Mouse (Mus musculus) NIH3T3 (cell line): Measurements from ENCODE around the gene Lsm12.
"Not testable (repeated sequence)": the region's sequence is repeated elsewhere in the genome, so short reads cannot be mapped to it uniquely, and the experiment has no call there.

Source experiments
- DNase-seq: peaks from one replicate; pipeline ENCODE4 v3.0.0-alpha.2; 2012; ENCODE audit warnings: low read depth

Lsm12 gene

DNA sequence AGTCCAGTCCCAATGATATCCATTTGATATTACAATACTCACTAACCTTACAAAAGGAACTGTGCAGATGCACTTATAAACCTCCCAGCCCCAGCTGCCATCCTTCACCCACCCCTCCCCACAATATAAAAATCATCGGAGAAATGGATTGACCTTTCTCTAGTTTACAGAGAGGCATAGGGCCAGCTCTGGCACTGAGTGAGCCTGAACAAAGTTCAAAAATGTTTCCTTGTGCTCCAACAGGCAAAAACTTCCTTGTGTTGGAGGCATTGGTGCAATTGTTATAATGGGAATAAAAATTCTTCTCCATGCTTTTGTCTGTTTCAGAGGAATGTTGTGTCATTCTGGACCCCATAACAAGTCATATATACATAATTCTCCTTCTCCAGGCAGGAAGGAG is 1.1 kb upstream of the Lsm12 start:
- DNase-seq, result no peak

- no peak for DNase-seq
Observed at GRCm38 (mm10) chr11:102185677-102186076, 581 bp upstream of the Lsm12 start.

GRCm38 (mm10) chr11:102184253-102184645 is 847 bp downstream of the Lsm12 start:
- DNase-seq, result no peak

- no peak for DNase-seq
Observed at GRCm38 (mm10) chr11:102179836-102180235, 5.3 kb downstream of the Lsm12 start.

- no peak for DNase-seq
Observed at GRCm38 (mm10) chr11:102168689-102169088, 16.4 kb downstream of the Lsm12 start.

DNA sequence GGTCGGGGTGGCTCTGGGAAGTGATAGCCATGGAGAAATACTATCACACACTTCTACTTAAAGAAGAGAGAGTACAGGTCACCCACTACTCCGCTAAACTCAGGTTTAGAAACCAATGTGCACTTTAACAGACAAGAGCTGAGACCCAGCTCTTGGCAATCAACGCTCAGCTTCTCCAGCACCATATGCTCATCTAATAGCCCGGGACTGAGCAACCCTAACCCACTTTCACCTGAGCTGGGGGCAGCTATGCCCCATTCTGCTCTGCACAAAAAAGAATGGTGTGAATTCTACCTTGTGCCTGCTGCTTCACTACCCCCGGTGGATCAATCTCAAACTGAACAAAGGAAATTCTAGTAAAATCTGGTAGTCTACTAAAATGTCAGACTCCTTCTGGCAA is 17.6 kb downstream of the Lsm12 start:
- no peak for DNase-seq

DNA sequence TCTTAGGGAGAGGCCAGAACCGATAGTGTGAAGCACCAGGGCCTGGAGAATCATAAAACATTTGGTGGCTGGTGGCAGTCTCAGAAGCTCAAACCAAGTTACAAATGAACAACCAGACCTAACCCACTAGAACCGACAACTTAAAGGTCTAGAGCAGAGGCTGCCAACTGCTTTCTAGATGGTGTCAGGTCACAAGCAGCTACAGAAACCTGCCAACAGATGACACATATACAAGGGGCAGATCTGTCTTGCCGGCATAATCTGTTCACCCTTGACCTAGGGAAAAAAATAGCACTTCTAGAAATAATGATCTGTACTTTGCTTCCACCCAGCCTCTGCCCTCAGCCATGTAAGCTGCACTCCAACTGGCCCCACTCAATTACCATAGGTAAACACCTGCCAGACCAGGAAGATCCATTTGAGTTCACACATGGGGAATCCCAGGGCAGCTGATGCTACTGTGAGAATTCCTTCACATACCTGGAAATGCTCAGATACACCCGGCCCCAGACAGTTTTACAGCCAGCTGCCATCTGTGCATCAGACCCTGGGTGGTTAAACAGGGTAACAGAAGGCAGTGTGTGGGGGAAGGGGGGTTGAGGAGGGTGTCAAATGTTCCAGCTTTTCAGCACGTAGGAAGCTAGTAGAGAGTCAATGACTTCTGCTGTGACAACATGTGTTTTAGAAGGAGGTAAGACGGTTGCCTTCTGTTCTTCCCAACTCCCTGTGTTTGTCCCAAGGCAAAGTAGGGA is 18.9 kb downstream of the Lsm12 start:
- no peak for DNase-seq

- no peak for DNase-seq
Observed at GRCm38 (mm10) chr11:102159781-102160180, 25.3 kb downstream of the Lsm12 start.

- not testable (repeated sequence) for DNase-seq
Observed at GRCm38 (mm10) chr11:102158024-102158423, 27.1 kb downstream of the Lsm12 start.

DNA sequence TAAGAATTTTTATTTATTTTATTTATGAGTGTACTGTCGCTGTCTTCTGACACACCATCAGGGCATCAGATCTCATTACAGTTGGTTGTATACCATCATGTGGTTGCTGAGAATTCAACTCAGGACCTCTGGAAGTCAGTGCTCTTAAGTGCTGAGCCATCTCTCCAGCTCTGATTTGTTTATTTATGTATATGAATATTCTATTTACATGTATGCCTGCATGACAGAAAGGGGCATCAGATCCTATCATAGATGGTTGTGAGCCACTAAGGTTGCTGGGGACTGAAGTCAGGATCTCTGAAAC is 28.4 kb downstream of the Lsm12 start:
- no peak for DNase-seq

- DNase-seq, result peak; percentile 96
Observed at GRCm38 (mm10) chr11:102156039-102156785, 28.9 kb downstream of the Lsm12 start, which contains the start of gene Tmem101. TSS of gene Tmem101 (minus strand) at chr11:102156404.

DNA sequence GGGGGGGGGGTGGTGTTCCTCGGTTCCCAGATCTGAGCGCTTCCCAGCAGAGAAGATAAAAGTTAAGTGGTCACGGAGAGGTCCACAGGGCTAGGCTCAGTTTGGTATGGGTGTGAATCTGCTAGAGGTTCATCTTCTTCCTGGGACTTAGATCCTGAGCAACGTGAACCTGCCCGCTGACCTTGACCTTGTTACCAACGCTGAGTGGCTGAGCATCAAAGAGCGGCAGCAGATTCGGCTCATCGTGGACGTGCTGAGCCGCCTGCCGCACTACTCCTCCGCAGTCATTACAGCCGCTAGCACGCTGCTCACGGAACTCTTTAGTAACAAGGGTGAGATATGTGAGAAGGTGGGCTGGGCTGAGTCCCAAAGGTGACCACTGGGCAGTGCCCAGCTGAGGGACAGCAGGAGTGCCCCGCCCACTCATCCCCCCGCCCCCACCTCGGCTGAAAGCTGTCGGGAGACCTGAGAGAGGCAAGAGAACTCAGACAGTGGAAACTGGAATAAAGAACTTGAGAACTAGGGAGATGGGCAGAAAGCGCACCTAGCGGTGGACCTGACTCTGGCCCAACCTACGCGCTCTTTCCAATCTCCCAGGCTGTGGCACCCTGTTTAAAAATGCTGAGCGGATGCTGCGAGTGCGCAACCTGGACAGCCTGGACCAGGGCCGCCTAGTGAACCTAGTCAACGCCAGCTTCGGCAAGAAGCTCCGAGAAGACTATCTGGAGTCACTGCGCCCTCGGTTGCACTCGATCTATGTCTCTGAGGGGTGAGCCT is 37.7 kb downstream of the Lsm12 start:
- no peak for DNase-seq

DNA sequence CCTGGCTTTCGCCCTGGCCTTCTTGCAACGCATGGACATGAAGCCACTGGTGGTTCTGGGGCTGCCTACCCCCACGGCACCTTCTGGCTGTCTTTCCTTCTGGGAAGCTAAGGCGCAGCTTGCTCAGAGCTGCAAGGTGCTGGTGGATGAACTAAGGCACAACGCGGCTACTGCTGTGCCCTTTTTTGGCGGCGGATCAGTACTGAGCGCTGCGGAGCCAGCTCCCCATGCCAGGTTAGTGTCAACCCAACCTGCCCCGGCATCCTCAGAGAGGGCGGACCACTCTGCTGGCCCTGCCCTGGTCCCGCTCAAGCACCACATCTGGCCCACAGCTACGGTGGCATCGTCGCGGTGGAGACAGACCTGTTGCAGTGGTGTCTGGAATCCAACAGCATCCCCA is 38.6 kb downstream of the Lsm12 start:
- no peak for DNase-seq

DNA sequence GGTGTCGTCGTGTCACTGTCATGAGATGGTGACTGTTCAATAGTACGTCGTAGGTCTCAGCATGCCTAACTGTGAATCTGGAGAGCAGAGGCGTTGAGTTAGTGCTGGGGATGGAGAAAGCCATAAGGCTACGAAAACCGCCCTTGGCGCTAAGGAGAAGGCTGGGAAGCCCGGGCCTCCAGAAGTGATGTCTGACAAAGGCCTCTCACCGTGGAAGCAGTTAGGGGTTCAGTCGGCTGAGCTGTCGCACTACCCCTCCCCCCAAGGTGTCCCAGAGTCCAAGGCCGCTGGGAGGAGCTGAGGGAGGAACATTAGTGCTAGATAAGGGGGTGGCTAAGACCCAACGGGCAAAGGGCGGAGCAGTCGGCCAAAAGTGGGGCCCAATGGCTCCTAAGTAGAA is 39.1 kb downstream of the Lsm12 start:
- DNase-seq, result no peak

DNA sequence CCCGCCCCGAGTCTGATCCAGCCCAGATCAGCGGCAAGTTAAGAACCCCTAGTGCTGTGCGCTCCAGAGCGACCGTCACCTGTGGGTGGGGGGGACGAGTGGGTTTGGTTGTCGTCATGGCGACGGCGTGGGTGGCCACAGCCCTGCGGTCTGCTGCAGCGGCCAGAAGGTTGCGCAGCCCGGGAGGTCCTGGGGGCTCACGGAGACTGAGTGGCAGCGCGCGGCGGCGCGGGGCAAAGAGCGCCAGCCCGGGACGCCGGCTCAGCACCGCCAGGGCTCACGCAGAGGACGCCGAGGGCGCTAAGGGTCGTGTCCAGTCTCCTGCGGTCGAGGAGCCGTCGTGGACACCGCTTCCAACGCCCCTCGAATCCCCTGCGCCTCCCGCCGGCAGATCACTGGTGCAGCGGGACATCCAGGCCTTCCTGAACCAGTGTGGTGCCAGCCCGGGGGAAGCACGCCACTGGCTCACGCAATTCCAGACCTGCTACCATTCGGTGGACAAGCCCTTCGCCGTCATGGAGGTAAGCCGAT is 39.6 kb downstream of the Lsm12 start, which contains the start of gene Nags:
Nags (plus strand) TSS at position 43 of the 531 bp plus-strand sequence.
- no peak for DNase-seq

GRCm38 (mm10) chr11:102144957-102145470 is 40.1 kb downstream of the Lsm12 start:
- DNase-seq, result no peak

GRCm38 (mm10) chr11:102142355-102142754 is 42.7 kb downstream of the Lsm12 start:
- no peak for DNase-seq

DNA sequence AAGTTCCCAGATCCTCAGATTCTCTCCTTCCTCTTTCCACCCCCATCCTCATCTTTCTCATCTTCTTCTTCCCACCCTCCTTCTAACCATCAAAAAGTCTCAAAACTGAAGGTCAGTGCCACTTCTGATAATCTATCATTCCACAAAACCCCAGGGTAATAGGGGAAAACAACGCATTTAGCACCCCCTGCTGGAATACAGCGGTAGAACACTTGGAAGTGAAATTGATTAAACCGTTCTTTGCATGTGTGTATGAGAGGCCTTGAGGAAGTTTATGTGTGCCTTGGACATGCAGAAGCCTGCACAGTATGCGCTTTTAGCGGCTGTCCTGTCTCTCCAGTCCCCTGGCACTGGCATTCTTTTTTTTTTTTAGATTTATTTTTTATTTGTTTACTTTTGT is 44.6 kb downstream of the Lsm12 start:
- DNase-seq, result peak; percentile 84

GRCm38 (mm10) chr11:102138447-102138740 is 46.7 kb downstream of the Lsm12 start:
- peak; percentile 80 for DNase-seq

DNA sequence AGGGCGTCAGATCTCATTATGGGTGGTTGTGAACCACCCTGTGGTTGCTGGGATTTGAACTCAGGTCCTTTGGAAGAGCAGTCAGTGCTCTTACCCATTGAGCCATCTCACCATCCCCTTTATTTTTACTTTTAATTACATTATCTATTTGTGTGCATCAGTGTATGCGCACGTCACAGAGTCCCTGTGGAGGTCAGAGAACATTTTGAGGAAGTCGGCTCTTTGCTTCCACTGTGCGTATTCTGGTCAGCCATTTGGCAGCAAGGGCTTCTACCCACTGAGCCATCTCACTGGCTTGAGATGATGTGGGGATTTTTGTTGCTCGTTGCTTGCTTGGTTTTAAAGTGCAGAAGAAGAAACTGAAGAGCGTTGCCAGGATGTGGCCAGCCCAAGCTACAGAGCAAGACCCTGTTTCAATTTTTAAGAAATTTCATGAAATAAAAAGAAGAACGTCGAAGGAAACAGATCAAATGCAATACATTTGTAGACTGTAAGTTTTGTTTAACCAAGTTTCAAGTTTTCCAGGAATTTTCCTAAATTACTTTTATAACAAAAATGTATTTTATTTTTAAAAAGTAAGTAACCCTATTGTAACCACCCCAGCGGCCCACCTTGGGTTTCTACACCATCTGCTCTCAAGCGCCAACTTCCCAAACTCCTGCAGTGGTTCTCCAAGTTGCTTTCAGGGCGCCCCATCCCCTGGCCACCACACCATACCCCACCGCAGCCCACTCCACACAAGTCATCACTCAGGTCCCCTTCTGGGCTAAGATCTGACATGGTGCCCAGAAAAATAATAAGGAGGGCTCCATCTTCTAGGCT is 47.3 kb downstream of the Lsm12 start:
- DNase-seq, result no peak

GRCm38 (mm10) chr11:102134516-102134915 is 50.6 kb downstream of the Lsm12 start:
- no peak for DNase-seq

- no peak for DNase-seq
Observed at GRCm38 (mm10) chr11:102117386-102117785, 67.7 kb downstream of the Lsm12 start.
